Mouse (Mus musculus): ENCODE measurements around the gene Gm26620.

DNA sequence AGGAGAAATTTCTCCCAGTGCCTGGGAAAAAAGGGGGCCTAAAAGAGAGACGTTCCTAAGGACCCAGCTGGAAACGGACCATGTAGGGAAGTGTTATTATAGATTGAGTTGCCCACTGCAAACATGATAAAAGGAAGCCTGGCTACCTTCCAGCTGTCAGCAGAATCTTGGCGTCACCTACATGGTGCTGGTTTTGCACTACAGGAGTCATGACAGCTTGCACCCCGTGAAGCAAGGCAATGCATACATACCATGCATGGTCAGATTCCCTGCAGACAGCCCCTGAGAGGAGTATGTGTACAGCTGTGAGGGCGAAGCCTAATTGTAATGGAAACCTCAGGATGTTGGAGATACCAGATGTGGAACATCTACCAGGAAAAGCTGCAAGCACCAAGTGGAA lies 30.8 kb downstream of the Gm26620 start:
- TF ChIP-seq POLR2A (IDR thresholded peaks at IDR 0.05; ENCODE audit: insufficient read length, low read depth), result no peak
- no peak for TF ChIP-seq SRF (IDR thresholded peaks at IDR 0.05; ENCODE audit: control insufficient read depth, insufficient read length, low read depth)
- no peak for TF ChIP-seq MYOG (IDR thresholded peaks at IDR 0.05; ENCODE audit: control insufficient read depth in 1 of 3, insufficient read depth in 1 of 3, insufficient read length in 2 of 3, low read depth in 2 of 3)
- no peak for TF ChIP-seq MYOD1 (IDR thresholded peaks at IDR 0.05; ENCODE audit: control insufficient read depth in 1 of 3, insufficient read length in 2 of 3, low read depth in 2 of 3)
- no peak for TF ChIP-seq USF1 (IDR thresholded peaks at IDR 0.05; ENCODE audit: low read depth)
- TF ChIP-seq MAX (IDR thresholded peaks at IDR 0.05; ENCODE audit: low read depth), result no peak

All from myocyte (in vitro differentiated cells).